Mouse (Mus musculus): ENCODE results near the gene Rnf217. TPM values are rescaled to one million over a fixed set of nuclear protein-coding genes. Genes with fewer than 3 reads are reported as not detected.

The Rnf217 gene
- polyA plus RNA-seq, 1 experiment from 2014 or later: 3.3 TPM

DNA sequence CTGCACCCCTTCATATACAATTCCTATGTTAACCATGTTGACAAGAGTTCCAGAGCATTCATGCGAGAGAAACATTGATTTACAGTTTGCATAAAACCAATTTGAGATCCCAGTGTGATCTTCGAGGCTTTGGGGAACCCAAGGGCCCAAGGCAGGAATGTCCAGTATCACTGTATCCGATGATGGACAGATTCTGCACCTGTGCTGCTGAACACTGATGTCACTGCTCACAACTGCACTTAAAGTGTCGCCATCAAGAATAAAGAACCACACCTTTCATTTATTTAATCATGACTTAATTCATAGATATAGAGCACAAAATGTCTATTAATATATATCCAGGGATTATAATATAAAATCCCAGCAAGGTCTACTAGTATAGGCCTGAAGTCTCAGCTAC, 28.3 kb downstream of the Rnf217 start:
- Histone ChIP-seq H3K36me3 (ENCODE audit: control insufficient read depth, insufficient read depth, low read length) (no peaks in the 10 kb centered on the region), H3K9me3 (ENCODE audit: control insufficient read depth, low read length) (peaks cover 5% of the 10 kb centered on the region; the same call in 1 of the 2 replicates), H3K4me3 (ENCODE audit: low read depth, low read length) (no peak overlapping the region), H3K9ac (ENCODE audit: low read depth, low read length) (no peak overlapping the region), H3K4me1 (ENCODE audit: control insufficient read depth, insufficient read depth, low read length) (no peaks in the 10 kb centered on the region), H3K27me3 (replicated peaks; ENCODE audit: control insufficient read depth, insufficient read depth, low read length) (no peaks in the 10 kb centered on the region), H3K4me2 (ENCODE audit: low read depth, low read length) (no peak overlapping the region), H3K27ac (replicated peaks; ENCODE audit: low read depth, low read length) (no peak overlapping the region)
- ATAC-seq (ENCODE audit: low read depth): no peak
- 91% methylated on average over 4 of the region's 4 CpGs for WGBS
- DNase-seq (ENCODE audit: low spot score): no peak

DNA sequence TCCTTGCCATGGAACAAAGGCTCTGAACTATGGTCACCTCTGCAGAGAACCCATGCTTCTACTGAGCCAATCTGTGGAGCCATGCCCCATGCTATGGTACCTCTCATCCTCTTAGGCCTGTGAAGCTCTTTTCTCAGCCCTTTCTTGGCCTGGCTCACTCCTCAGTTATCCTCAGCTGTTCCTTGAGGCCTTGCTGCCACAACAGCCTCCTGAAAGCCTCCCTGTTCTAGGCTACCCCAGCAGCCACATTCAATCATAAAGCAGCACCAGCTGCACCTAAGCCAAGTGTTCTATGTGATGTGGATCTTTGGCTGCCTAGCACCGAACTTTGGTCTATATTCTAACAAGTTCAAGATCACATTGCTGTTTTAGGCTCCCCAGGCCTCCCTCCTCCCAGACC, 28.9 kb downstream of the Rnf217 start:
- Histone ChIP-seq H3K9me3 (ENCODE audit: control insufficient read depth, low read length) (peaks cover 5% of the 10 kb centered on the region; the same call in 1 of the 2 replicates), H3K4me2 (ENCODE audit: low read depth, low read length) (no peak overlapping the region), H3K9ac (ENCODE audit: low read depth, low read length) (no peak overlapping the region), H3K36me3 (ENCODE audit: control insufficient read depth, insufficient read depth, low read length) (no peaks in the 10 kb centered on the region), H3K27me3 (replicated peaks; ENCODE audit: control insufficient read depth, insufficient read depth, low read length) (no peaks in the 10 kb centered on the region), H3K27ac (replicated peaks; ENCODE audit: low read depth, low read length) (no peak overlapping the region), H3K4me3 (ENCODE audit: low read depth, low read length) (no peak overlapping the region), H3K4me1 (ENCODE audit: control insufficient read depth, insufficient read depth, low read length) (no peaks in the 10 kb centered on the region)
- no peak for DNase-seq (ENCODE audit: low spot score)
- no peak for ATAC-seq (ENCODE audit: low read depth)
- WGBS: 87% methylated on average over 1 of the region's 1 CpGs

DNA sequence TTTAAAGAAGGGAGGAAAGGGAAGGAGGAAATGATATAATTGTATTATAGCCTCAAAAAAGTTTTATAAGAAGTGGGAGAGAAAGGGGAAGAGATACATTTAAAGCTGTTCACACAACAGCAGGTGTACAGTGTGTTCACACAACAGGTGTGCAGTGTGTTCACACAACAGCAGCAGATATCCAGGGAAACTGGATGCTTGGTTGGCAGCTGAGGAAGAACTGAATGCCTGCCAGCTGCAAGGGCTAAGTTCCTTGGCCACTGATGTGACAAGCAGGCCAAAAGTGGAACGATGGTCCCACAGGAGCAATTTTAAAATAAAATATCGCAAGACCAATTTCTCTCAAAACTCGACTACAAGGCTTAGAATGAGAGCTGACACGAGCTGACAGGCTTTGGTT, 35.7 kb downstream of the Rnf217 start:
- WGBS: 54% methylated on average over 4 of the region's 4 CpGs
- no peak overlapping the region for H3K4me2 ChIP-seq (ENCODE audit: low read depth, low read length)
- no peak overlapping the region for H3K27ac ChIP-seq (replicated peaks; ENCODE audit: low read depth, low read length)
- no peak overlapping the region for H3K4me3 ChIP-seq (ENCODE audit: low read depth, low read length)
- H3K9ac ChIP-seq (ENCODE audit: low read depth, low read length): no peak overlapping the region
- no peaks in the 10 kb centered on the region for H3K4me1 ChIP-seq (ENCODE audit: control insufficient read depth, insufficient read depth, low read length)
- DNase-seq (ENCODE audit: low spot score) (no peak), ATAC-seq (ENCODE audit: low read depth) (no peak)
- 0 out of 2 replicates have a peak, but pooled peaks cover 1% of the 10 kb centered on the region for H3K9me3 ChIP-seq (ENCODE audit: control insufficient read depth, low read length)
- no peaks in the 10 kb centered on the region for H3K27me3 ChIP-seq (replicated peaks; ENCODE audit: control insufficient read depth, insufficient read depth, low read length)
- no peaks in the 10 kb centered on the region for H3K36me3 ChIP-seq (ENCODE audit: control insufficient read depth, insufficient read depth, low read length)

DNA sequence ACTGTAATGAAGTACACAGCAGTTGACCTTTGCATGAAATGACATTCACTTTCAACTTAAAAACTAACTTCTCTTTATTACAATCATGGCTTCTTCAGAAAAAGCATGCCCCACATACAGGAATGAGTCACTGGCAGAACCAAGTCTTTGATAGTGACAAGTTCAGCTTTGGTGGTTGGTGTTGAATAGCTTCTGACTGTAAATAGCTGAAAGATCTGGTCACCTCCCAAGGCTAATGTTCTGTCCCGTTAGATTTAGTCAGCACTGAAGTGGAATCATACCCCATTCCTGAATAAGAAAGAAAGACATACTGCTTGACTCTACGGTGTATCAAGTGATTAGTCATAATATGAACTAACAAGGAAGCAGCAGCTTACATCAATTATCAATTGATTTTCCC, 51.7 kb downstream of the Rnf217 start:
- Histone ChIP-seq H3K4me3 (ENCODE audit: low read depth, low read length) (no peak overlapping the region), H3K9me3 (ENCODE audit: control insufficient read depth, low read length) (no peaks in the 10 kb centered on the region), H3K36me3 (ENCODE audit: control insufficient read depth, insufficient read depth, low read length) (no peaks in the 10 kb centered on the region), H3K9ac (ENCODE audit: low read depth, low read length) (no peak overlapping the region), H3K4me2 (ENCODE audit: low read depth, low read length) (no peak overlapping the region), H3K4me1 (ENCODE audit: control insufficient read depth, insufficient read depth, low read length) (no peaks in the 10 kb centered on the region), H3K27me3 (replicated peaks; ENCODE audit: control insufficient read depth, insufficient read depth, low read length) (no peaks in the 10 kb centered on the region), H3K27ac (replicated peaks; ENCODE audit: low read depth, low read length) (no peak overlapping the region)
- ATAC-seq (ENCODE audit: low read depth) (no peak), DNase-seq (ENCODE audit: low spot score) (no peak)
- WGBS: 71% methylated on average over 2 of the region's 2 CpGs

DNA sequence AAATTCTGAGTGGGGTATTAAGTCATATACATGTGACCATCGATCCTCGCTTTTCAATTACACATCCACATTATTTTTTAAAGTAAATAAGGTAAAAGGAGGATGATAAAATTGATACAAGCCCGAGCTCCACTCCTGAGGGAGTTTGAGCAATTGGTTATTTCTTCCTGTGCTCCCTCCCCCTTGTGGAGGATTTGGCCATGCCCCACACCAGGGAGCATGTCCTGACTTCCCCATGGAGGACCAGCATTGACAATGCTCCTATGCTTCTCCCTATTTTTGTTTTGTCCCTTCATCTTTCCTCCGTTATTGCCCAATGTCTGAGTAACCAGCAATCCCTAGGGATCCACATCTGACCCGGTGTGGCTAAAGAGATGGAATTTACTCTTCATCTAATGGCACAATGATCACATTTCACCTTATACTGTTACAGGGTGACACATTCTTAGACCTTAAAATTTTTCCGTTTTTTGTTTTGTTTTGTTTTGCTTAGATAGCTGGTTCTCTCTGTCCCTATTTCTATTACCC, 53.5 kb downstream of the Rnf217 start:
- ATAC-seq (ENCODE audit: low read depth) (no peak), DNase-seq (ENCODE audit: low spot score) (no peak)
- Histone ChIP-seq H3K4me2 (ENCODE audit: low read depth, low read length) (no peak overlapping the region), H3K4me3 (ENCODE audit: low read depth, low read length) (no peak overlapping the region), H3K9ac (ENCODE audit: low read depth, low read length) (no peak overlapping the region), H3K36me3 (ENCODE audit: control insufficient read depth, insufficient read depth, low read length) (no peaks in the 10 kb centered on the region), H3K27ac (replicated peaks; ENCODE audit: low read depth, low read length) (no peak overlapping the region), H3K9me3 (ENCODE audit: control insufficient read depth, low read length) (no peaks in the 10 kb centered on the region), H3K4me1 (ENCODE audit: control insufficient read depth, insufficient read depth, low read length) (peaks cover 6% of the 10 kb centered on the region; the same call in 1 of the 2 replicates), H3K27me3 (replicated peaks; ENCODE audit: control insufficient read depth, insufficient read depth, low read length) (no peaks in the 10 kb centered on the region)
- 81% methylated on average over 6 of the region's 6 CpGs for WGBS

DNA sequence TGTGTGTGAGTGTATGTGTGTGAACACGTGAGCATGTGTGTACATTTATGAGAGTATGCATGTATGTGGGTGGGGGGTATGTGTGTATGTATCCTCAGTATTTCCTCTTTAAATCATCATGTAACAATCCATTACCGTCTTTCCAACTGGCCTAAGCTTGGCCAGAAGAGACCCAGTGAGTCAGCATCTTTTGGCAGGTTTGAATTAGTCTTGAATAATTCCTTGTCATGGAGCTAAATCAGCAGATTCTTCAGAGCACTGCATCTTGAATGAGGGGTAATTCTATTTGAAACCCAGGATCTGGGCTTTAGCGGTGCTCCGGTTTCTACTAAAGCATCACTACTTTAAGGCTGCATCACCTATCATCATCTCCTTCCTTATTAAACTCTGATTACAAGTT, 55.7 kb downstream of the Rnf217 start:
- H3K9ac ChIP-seq (ENCODE audit: low read depth, low read length): no peak overlapping the region
- H3K27me3 ChIP-seq (replicated peaks; ENCODE audit: control insufficient read depth, insufficient read depth, low read length): no peaks in the 10 kb centered on the region
- no peak overlapping the region for H3K27ac ChIP-seq (replicated peaks; ENCODE audit: low read depth, low read length)
- 84% methylated on average over 4 of the region's 4 CpGs for WGBS
- H3K4me3 ChIP-seq (ENCODE audit: low read depth, low read length): no peak overlapping the region
- H3K4me2 ChIP-seq (ENCODE audit: low read depth, low read length): no peak overlapping the region
- no peak for DNase-seq (ENCODE audit: low spot score)
- no peak for ATAC-seq (ENCODE audit: low read depth)
- no peaks in the 10 kb centered on the region for H3K9me3 ChIP-seq (ENCODE audit: control insufficient read depth, low read length)
- peaks cover 6% of the 10 kb centered on the region; the same call in 1 of the 2 replicates for H3K4me1 ChIP-seq (ENCODE audit: control insufficient read depth, insufficient read depth, low read length)
- H3K36me3 ChIP-seq (ENCODE audit: control insufficient read depth, insufficient read depth, low read length): no peaks in the 10 kb centered on the region

DNA sequence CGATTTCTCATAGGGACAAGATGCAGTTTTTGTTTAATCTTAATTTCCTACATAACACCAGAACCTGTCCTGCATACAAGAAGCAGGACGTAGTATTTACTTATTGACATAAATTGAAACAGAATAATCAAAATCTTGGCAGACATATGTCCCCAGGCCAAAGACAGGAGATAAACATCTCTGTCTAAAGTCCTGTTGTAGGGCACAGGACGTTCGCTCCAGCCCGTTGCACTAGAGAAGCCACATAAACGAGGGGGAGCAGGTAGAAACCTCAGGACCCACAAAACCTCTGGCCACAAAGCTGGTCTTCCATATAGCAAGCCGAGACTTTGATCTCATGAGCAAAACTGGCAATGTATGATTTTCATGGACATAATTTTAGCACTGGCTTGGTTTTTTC, 57.1 kb downstream of the Rnf217 start:
- H3K9me3 ChIP-seq (ENCODE audit: control insufficient read depth, low read length): no peaks in the 10 kb centered on the region
- no peak overlapping the region for H3K27ac ChIP-seq (replicated peaks; ENCODE audit: low read depth, low read length)
- H3K27me3 ChIP-seq (replicated peaks; ENCODE audit: control insufficient read depth, insufficient read depth, low read length): no peaks in the 10 kb centered on the region
- H3K4me2 ChIP-seq (ENCODE audit: low read depth, low read length): no peak overlapping the region
- no peak for DNase-seq (ENCODE audit: low spot score)
- H3K9ac ChIP-seq (ENCODE audit: low read depth, low read length): no peak overlapping the region
- 76% methylated on average over 7 of the region's 7 CpGs for WGBS
- H3K4me1 ChIP-seq (ENCODE audit: control insufficient read depth, insufficient read depth, low read length): peaks cover 6% of the 10 kb centered on the region; the same call in 1 of the 2 replicates
- ATAC-seq (ENCODE audit: low read depth): no peak
- H3K4me3 ChIP-seq (ENCODE audit: low read depth, low read length): no peak overlapping the region
- H3K36me3 ChIP-seq (ENCODE audit: control insufficient read depth, insufficient read depth, low read length): no peaks in the 10 kb centered on the region

DNA sequence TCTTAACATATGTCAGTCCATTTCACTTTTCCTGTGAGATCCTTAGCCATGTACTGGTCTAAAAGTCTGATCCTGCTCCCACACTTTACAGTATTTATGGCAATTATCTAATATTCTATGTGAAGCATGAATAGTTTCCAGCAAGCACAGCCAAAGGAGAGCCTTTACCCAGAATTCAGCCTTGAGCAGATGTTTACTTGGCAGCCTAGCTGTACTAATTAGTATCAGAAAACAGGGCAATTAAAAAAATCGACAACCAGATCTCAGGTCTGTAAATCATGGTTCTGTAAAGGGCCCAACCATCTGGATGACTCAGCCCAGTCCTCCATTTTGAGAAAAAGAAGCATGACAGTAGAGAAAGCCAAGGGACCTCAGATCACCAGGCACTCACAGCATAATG, 57.6 kb downstream of the Rnf217 start:
- no peak overlapping the region for H3K4me2 ChIP-seq (ENCODE audit: low read depth, low read length)
- H3K27me3 ChIP-seq (replicated peaks; ENCODE audit: control insufficient read depth, insufficient read depth, low read length): no peaks in the 10 kb centered on the region
- H3K4me1 ChIP-seq (ENCODE audit: control insufficient read depth, insufficient read depth, low read length): peaks cover 6% of the 10 kb centered on the region; the same call in 1 of the 2 replicates
- no peaks in the 10 kb centered on the region for H3K36me3 ChIP-seq (ENCODE audit: control insufficient read depth, insufficient read depth, low read length)
- no peak overlapping the region for H3K4me3 ChIP-seq (ENCODE audit: low read depth, low read length)
- H3K27ac ChIP-seq (replicated peaks; ENCODE audit: low read depth, low read length): no peak overlapping the region
- DNase-seq (ENCODE audit: low spot score) (peak; percentile 33), ATAC-seq (ENCODE audit: low read depth) (0 out of 2 replicates have a peak, but pooled peaks have one; percentile 9)
- 54% methylated on average over 1 of the region's 1 CpGs for WGBS
- H3K9ac ChIP-seq (ENCODE audit: low read depth, low read length): no peak overlapping the region
- no peaks in the 10 kb centered on the region for H3K9me3 ChIP-seq (ENCODE audit: control insufficient read depth, low read length)

DNA sequence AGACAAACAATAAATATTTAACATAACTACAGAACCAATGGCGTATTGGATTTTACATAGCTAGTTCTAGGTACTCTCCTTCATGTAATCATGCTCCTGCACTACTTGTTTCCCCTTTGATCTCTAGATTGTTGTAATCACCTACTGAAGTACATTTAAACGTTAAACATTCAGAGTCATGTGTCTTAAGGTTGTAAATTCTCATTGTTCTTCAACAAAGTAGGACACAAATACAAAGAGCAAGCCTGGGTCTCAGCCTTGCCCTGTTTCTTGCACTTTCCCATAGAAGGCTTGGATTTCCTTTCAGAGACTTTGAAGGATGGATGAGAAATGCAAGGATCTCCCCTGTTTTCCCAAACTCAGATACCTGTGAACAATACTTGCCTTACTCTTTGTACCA, 61.8 kb downstream of the Rnf217 start:
- Histone ChIP-seq H3K27ac (replicated peaks; ENCODE audit: low read depth, low read length) (no peak overlapping the region), H3K4me2 (ENCODE audit: low read depth, low read length) (no peak overlapping the region), H3K36me3 (ENCODE audit: control insufficient read depth, insufficient read depth, low read length) (no peaks in the 10 kb centered on the region), H3K9me3 (ENCODE audit: control insufficient read depth, low read length) (no peaks in the 10 kb centered on the region), H3K9ac (ENCODE audit: low read depth, low read length) (no peak overlapping the region), H3K27me3 (replicated peaks; ENCODE audit: control insufficient read depth, insufficient read depth, low read length) (no peaks in the 10 kb centered on the region), H3K4me3 (ENCODE audit: low read depth, low read length) (no peak overlapping the region), H3K4me1 (ENCODE audit: control insufficient read depth, insufficient read depth, low read length) (peaks cover 6% of the 10 kb centered on the region; the same call in 1 of the 2 replicates)
- ATAC-seq (ENCODE audit: low read depth) (no peak), DNase-seq (ENCODE audit: low spot score) (no peak)
- WGBS: 61% methylated on average over 2 of the region's 2 CpGs
